Mouse (Mus musculus) hindbrain, embryonic 15.5 days (tissue): Measurements from ENCODE around the gene Kcnk3. TPM values are rescaled to one million over a fixed set of nuclear protein-coding genes. Genes with fewer than 3 reads are reported as not detected.

Experiments used
- ATAC-seq: fragments of 200-750 bp; cut with Nextera tagmentation; 2 replicates; pipeline ENCODE4 v1.8.0; 2017; ENCODE audit warnings: low read depth, moderate number of reproducible peaks, moderate TSS enrichment; ENCODE audit not compliant: low FRiP score
- H3K27ac ChIP-seq: fragments of 300-500 bp; sonication (generic); replicated peaks from 2 replicates; pipeline ENCODE4 v1.5.1; 2015; ENCODE audit warnings: mild to moderate bottlenecking, inconsistent platforms
- H3K27me3 ChIP-seq: fragments of 300-500 bp; sonication (generic); 2 replicates; pipeline ENCODE4 v1.6.1; 2015; ENCODE audit warnings: control low read depth, inconsistent platforms
- H3K36me3 ChIP-seq: fragments of 300-500 bp; sonication (generic); 2 replicates; pipeline ENCODE4 v1.6.1; 2015; ENCODE audit warnings: control low read depth, inconsistent platforms
- H3K4me1 ChIP-seq: fragments of 300-500 bp; sonication (generic); replicated peaks from 2 replicates; pipeline ENCODE4 v1.6.1; 2015; ENCODE audit warnings: control low read depth, inconsistent platforms
- H3K4me2 ChIP-seq: fragments of 300-500 bp; sonication (generic); 2 replicates; pipeline ENCODE4 v1.6.1; 2015; ENCODE audit warnings: moderate library complexity, mild to moderate bottlenecking, inconsistent platforms
- H3K4me3 ChIP-seq: fragments of 300-500 bp; sonication (generic); 2 replicates; pipeline ENCODE4 v1.5.1; 2015; ENCODE audit warnings: mild to moderate bottlenecking, inconsistent platforms
- H3K9ac ChIP-seq: fragments of 300-500 bp; sonication (generic); 2 replicates; pipeline ENCODE4 v1.6.1; 2015; ENCODE audit warnings: inconsistent platforms
- H3K9me3 ChIP-seq: fragments of 300-500 bp; sonication (generic); 2 replicates; pipeline ENCODE4 v1.6.1; 2016; ENCODE audit warnings: control low read depth, inconsistent platforms
- WGBS: fragments of 180-500 bp; shearing (Covaris S2); methylation state at CpG from one replicate; pipeline ENCODE4 v1.1.7; 2015; 5-methylcytosine and 5-hydroxymethylcytosine counted together
- polyA plus RNA-seq: library from polyadenylated mRNA; unstranded; fragments of >200 nt; fragmentation: Nextera tagmentation; extraction: Ambion mirVana; gene quantifications from 2 replicates; pipeline ENCODE4 v1.2.1, GENCODE M21; 2015

The Kcnk3 gene
- polyA plus RNA-seq, 1 experiment from 2014 or later: 12.8 TPM

DNA sequence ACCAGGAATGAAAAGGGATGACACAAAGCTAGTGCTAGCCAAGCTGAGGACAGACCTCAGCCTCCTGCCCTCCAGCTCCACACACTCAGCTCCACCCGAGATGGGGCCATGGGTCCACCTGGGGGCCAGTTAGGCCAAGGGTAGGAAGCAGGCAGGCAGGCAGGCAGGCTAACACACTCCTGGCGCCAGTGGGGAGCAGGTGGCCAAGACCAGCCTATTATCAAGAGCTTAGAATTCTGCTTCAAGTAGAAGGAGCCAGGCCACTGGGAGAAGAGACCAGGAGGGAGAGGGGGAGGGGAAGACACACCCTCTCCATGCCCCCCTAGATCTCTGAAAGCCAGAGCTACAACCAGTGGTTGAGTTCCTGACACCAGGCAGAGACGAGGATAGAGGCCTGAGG is 28.7 kb downstream of the Kcnk3 start:
- ATAC-seq: no peak

GRCm38 (mm10) chr5:30617357-30617756 is 29.4 kb downstream of the Kcnk3 start:
- H3K27ac ChIP-seq: no peak overlapping the region
- 42% methylated on average over 3 of the region's 3 CpGs for WGBS
- ATAC-seq: no peak

More for the DNA sequence above, 28.7 kb downstream of the Kcnk3 start:
- H3K9ac ChIP-seq: no peak overlapping the region
- H3K4me3 ChIP-seq: no peak overlapping the region
- H3K4me2 ChIP-seq: no peak overlapping the region
- H3K27ac ChIP-seq: no peak overlapping the region
- WGBS: 27% methylated on average over 3 of the region's 3 CpGs
- H3K36me3 ChIP-seq: no peaks in the 10 kb centered on the region
- no peaks in the 10 kb centered on the region for H3K9me3 ChIP-seq
- peaks cover 11% of the 10 kb centered on the region; the same call in 1 of the 2 replicates for H3K4me1 ChIP-seq
- H3K27me3 ChIP-seq: peaks cover 13% of the 10 kb centered on the region

GRCm38 (mm10) chr5:30617851-30618250 is 29.9 kb downstream of the Kcnk3 start:
- ATAC-seq: no peak
- Histone ChIP-seq H3K27me3 (peaks cover 24% of the 10 kb centered on the region), H3K9ac (no peak overlapping the region), H3K36me3 (no peaks in the 10 kb centered on the region), H3K4me2 (no peak overlapping the region), H3K4me3 (no peak overlapping the region), H3K9me3 (no peaks in the 10 kb centered on the region), H3K27ac (no peak overlapping the region), H3K4me1 (peaks cover 22% of the 10 kb centered on the region)
- WGBS: 29% methylated on average over 11 of the region's 11 CpGs

More at GRCm38 (mm10) chr5:30617357-30617756, 29.4 kb downstream of the Kcnk3 start:
- H3K4me3 ChIP-seq: no peak overlapping the region
- H3K9me3 ChIP-seq: no peaks in the 10 kb centered on the region
- H3K4me2 ChIP-seq: no peak overlapping the region
- no peak overlapping the region for H3K9ac ChIP-seq
- H3K27me3 ChIP-seq: peaks cover 19% of the 10 kb centered on the region
- peaks cover 17% of the 10 kb centered on the region for H3K4me1 ChIP-seq
- no peaks in the 10 kb centered on the region for H3K36me3 ChIP-seq

- no peak for ATAC-seq
- Histone ChIP-seq H3K9ac (no peak overlapping the region), H3K4me1 (peaks cover 24% of the 10 kb centered on the region), H3K9me3 (no peaks in the 10 kb centered on the region), H3K4me3 (no peak overlapping the region), H3K27ac (no peak overlapping the region), H3K4me2 (no peak overlapping the region), H3K27me3 (peaks cover 25% of the 10 kb centered on the region), H3K36me3 (no peaks in the 10 kb centered on the region)
- WGBS: 87% methylated on average over 8 of the region's 8 CpGs
Measured at GRCm38 (mm10) chr5:30618376-30619003, 30.5 kb downstream of the Kcnk3 start.

DNA sequence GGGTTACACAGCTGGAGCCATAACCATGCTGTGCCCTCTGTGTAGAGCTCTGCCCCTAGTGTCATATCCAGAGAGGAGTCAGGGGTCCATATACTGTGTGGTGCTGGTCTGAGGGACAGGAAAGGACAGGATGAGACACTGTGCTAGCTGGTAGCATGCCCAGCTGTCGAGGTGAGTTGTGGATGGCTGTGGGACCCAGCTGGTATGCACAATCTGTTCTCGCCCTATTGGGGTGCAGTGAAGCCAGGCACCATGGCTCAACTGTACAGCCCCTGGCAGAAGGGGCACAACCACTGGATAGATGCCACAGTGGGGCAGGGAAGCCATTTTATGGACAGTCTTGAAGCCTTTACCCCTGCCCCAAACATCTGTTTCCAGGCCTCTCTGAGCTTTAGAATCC is 31.2 kb downstream of the Kcnk3 start:
- Histone ChIP-seq H3K27ac (no peak overlapping the region), H3K4me3 (no peak overlapping the region), H3K4me2 (no peak overlapping the region), H3K27me3 (peaks cover 25% of the 10 kb centered on the region), H3K9me3 (no peaks in the 10 kb centered on the region), H3K9ac (no peak overlapping the region), H3K36me3 (no peaks in the 10 kb centered on the region), H3K4me1 (peaks cover 22% of the 10 kb centered on the region)
- ATAC-seq: no peak
- WGBS: 77% methylated on average over 2 of the region's 2 CpGs

GRCm38 (mm10) chr5:30620567-30620966 is 32.6 kb downstream of the Kcnk3 start:
- Histone ChIP-seq H3K27me3 (peaks cover 25% of the 10 kb centered on the region), H3K4me2 (no peak overlapping the region), H3K4me3 (no peak overlapping the region), H3K27ac (no peak overlapping the region), H3K9ac (no peak overlapping the region), H3K9me3 (no peaks in the 10 kb centered on the region), H3K4me1 (peaks cover 18% of the 10 kb centered on the region), H3K36me3 (no peaks in the 10 kb centered on the region)
- WGBS: 97% methylated on average over 20 of the region's 20 CpGs
- ATAC-seq: no peak

DNA sequence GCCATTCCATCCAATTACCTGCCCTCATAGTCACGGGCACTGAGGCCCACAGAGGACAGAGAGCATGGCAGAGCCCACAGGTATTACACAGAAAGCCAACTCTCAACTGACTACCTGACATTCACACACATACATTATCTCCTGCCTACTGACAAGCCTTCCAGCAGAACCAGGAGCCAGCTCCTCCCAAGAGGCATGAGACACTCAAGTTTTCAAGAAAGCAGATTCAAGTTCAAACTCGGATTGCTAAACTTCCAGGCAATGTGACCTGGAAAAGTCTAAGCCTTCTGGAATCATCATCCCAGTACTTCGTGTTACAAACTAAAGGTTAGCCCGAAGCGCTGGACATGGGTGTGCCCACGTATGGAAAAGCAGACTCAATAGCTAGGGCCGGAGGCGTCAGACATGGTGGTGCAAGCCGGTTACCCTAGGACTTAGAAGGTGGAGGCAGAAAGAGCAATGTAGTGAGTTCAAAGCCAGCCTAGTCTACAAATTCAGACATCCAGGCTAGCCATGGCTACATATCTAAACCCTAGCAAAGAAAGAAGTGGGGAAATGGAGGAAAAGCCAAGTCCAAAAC is 33.3 kb downstream of the Kcnk3 start:
- no peaks in the 10 kb centered on the region for H3K36me3 ChIP-seq
- no peak overlapping the region for H3K4me3 ChIP-seq
- H3K9ac ChIP-seq: no peak overlapping the region
- ATAC-seq: no peak
- no peaks in the 10 kb centered on the region for H3K9me3 ChIP-seq
- no peak overlapping the region; the same call in 1 of the 2 replicates for H3K4me2 ChIP-seq
- H3K27ac ChIP-seq: no peak overlapping the region
- H3K27me3 ChIP-seq: peaks cover 25% of the 10 kb centered on the region
- WGBS: 91% methylated on average over 9 of the region's 9 CpGs
- peaks cover 18% of the 10 kb centered on the region for H3K4me1 ChIP-seq

DNA sequence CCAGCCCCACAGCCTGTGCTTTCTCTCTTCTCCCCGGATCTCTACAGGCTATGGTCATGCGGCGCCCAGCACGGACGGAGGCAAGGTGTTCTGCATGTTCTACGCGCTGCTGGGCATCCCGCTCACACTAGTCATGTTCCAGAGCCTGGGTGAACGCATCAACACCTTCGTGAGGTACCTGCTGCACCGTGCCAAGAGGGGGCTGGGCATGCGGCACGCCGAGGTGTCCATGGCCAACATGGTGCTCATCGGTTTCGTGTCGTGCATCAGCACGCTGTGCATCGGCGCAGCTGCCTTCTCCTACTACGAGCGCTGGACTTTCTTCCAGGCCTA is 33.8 kb downstream of the Kcnk3 start:
- no peak overlapping the region for H3K27ac ChIP-seq
- H3K4me2 ChIP-seq: peak overlapping the region; percentile 57
- WGBS: 51% methylated on average over 22 of the region's 22 CpGs
- no peak overlapping the region for H3K9ac ChIP-seq
- no peaks in the 10 kb centered on the region for H3K36me3 ChIP-seq
- H3K27me3 ChIP-seq: peaks cover 25% of the 10 kb centered on the region
- no peaks in the 10 kb centered on the region for H3K9me3 ChIP-seq
- peak; percentile 43; the same call in 1 of the 2 replicates for ATAC-seq
- peak overlapping the region; percentile 29 for H3K4me3 ChIP-seq
- peaks cover 18% of the 10 kb centered on the region for H3K4me1 ChIP-seq

GRCm38 (mm10) chr5:30622177-30622840 is 34.3 kb downstream of the Kcnk3 start:
- Histone ChIP-seq H3K4me3 (peak overlapping the region; percentile 29), H3K9me3 (no peaks in the 10 kb centered on the region), H3K4me2 (peak overlapping the region; percentile 57), H3K36me3 (no peaks in the 10 kb centered on the region), H3K27me3 (peaks cover 25% of the 10 kb centered on the region), H3K4me1 (peaks cover 18% of the 10 kb centered on the region), H3K9ac (no peak overlapping the region), H3K27ac (no peak overlapping the region)
- WGBS: 2% methylated on average over 55 of the region's 69 CpGs
- ATAC-seq: peak; percentile 35; the same call in 1 of the 2 replicates

- H3K36me3 ChIP-seq: no peaks in the 10 kb centered on the region
- peaks cover 15% of the 10 kb centered on the region for H3K4me1 ChIP-seq
- peaks cover 25% of the 10 kb centered on the region for H3K27me3 ChIP-seq
- H3K4me2 ChIP-seq: peak overlapping the region; percentile 57
- 1% methylated on average over 10 of the region's 10 CpGs for WGBS
- 0 out of 2 replicates have a peak, but pooled peaks have one; percentile 2 for ATAC-seq
- no peak overlapping the region for H3K9ac ChIP-seq
- no peaks in the 10 kb centered on the region for H3K9me3 ChIP-seq
- peak overlapping the region; percentile 29 for H3K4me3 ChIP-seq
- no peak overlapping the region for H3K27ac ChIP-seq
Measured at GRCm38 (mm10) chr5:30622841-30623185, 34.8 kb downstream of the Kcnk3 start.

- no peak for ATAC-seq
- Histone ChIP-seq H3K4me3 (no peak overlapping the region), H3K27me3 (peaks cover 25% of the 10 kb centered on the region), H3K4me1 (peaks cover 13% of the 10 kb centered on the region), H3K36me3 (no peaks in the 10 kb centered on the region), H3K9ac (no peak overlapping the region), H3K4me2 (peak overlapping the region; percentile 57; the same call in 1 of the 2 replicates), H3K9me3 (no peaks in the 10 kb centered on the region), H3K27ac (no peak overlapping the region)
- WGBS: 61% methylated on average over 2 of the region's 2 CpGs
Measured at GRCm38 (mm10) chr5:30623380-30623779, 35.4 kb downstream of the Kcnk3 start.

DNA sequence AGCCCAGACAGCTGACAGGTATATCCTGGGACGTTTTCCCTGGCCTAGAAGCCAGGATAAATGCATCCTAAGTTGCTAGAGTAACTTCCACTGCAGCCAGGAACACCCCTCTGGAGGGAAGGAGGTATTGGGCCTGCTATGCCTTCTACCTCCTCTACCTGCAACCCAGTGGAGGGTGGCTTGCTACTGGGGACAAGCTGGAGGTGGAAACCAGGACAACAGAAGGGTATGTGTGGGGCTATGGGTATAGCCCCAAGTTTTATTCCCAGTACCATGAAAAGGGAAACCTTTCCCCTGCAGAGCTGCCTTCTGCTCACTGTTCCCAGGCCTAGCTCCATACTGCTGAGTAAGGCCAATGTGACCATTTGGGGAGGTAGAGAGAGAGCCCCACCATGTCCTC is 36.3 kb downstream of the Kcnk3 start:
- WGBS: 48% methylated on average over 1 of the region's 1 CpGs
- Histone ChIP-seq H3K4me2 (no peak overlapping the region), H3K9ac (no peak overlapping the region), H3K27me3 (peaks cover 25% of the 10 kb centered on the region), H3K27ac (no peak overlapping the region), H3K9me3 (no peaks in the 10 kb centered on the region), H3K4me3 (no peak overlapping the region), H3K36me3 (no peaks in the 10 kb centered on the region), H3K4me1 (peaks cover 13% of the 10 kb centered on the region)
- ATAC-seq: no peak
